Mouse (Mus musculus) C2C12 (cell line): ENCODE measurements around the gene Ugt1a9. TPM values are rescaled to one million over a fixed set of nuclear protein-coding genes. Genes with fewer than 3 reads are reported as not detected.

ENCODE experiments used
- H3K27me3 ChIP-seq: one replicate; pipeline ENCODE4 v1.6.1; 2011; ENCODE audit not compliant: control insufficient read depth, insufficient read depth, insufficient read length
- H3K36me3 ChIP-seq: one replicate; pipeline ENCODE4 v1.6.1; 2011; ENCODE audit not compliant: control insufficient read depth, insufficient read depth
- H3K4me3 ChIP-seq: one replicate; pipeline ENCODE4 v1.5.1; 2011; ENCODE audit warnings: mild to moderate bottlenecking, control low read depth; ENCODE audit not compliant: poor library complexity, insufficient read depth, severe bottlenecking
- H3K79me2 ChIP-seq: one replicate; pipeline ENCODE4 v1.6.1; 2011; ENCODE audit not compliant: control insufficient read depth, insufficient read depth
- H3K79me3 ChIP-seq: one replicate; pipeline ENCODE4 v1.6.1; 2011; ENCODE audit warnings: low read depth, control low read depth
- H3ac ChIP-seq: one replicate; pipeline ENCODE3; 2011; ENCODE audit warnings: low read depth; ENCODE audit not compliant: control insufficient read depth, insufficient read length
- CEBPB ChIP-seq: IDR thresholded peaks from one replicate; pipeline ENCODE4 v1.6.1; 2011; ENCODE audit warnings: low read depth, mild to moderate bottlenecking, control low read depth, moderate library complexity
- CTCF ChIP-seq: IDR thresholded peaks from one replicate; pipeline ENCODE4 v1.5.1; 2011; ENCODE audit not compliant: control insufficient read depth, insufficient read depth, insufficient read length
- FOSL1 ChIP-seq: IDR thresholded peaks from one replicate; pipeline ENCODE4 v1.8.0; 2011; ENCODE audit warnings: mild to moderate bottlenecking, low read length; ENCODE audit not compliant: poor library complexity, insufficient read depth, severe bottlenecking
- MAX ChIP-seq: IDR thresholded peaks from one replicate; pipeline ENCODE4 v1.6.1; 2011; ENCODE audit warnings: mild to moderate bottlenecking, control low read depth
- MYOD1 ChIP-seq: IDR thresholded peaks from one replicate; pipeline ENCODE4 v1.6.1; 2011; ENCODE audit warnings: low read depth; ENCODE audit not compliant: control insufficient read depth, insufficient read length
- MYOG ChIP-seq: IDR thresholded peaks from one replicate; pipeline ENCODE4 v1.6.1; 2011; ENCODE audit not compliant: control insufficient read depth, insufficient read length; ENCODE audit errors: extremely low read depth
- USF1 ChIP-seq: IDR thresholded peaks from one replicate; pipeline ENCODE4 v1.6.1; 2011; ENCODE audit warnings: low read depth, mild to moderate bottlenecking, control low read depth, moderate library complexity
- polyA plus RNA-seq: library from polyadenylated mRNA; unstranded; fragments of >200 nt; fragmentation: generic; extraction: Trizol; gene quantifications from one replicate; pipeline ENCODE4 v1.2.1, GENCODE M21; 2012; ENCODE audit warnings: missing spikeins

Ugt1a9 gene
- polyA plus RNA-seq, 1 experiment: not detected

- Histone ChIP-seq H3K36me3 (no peaks in the 10 kb centered on the region), H3K4me3 (no peak overlapping the region), H3K79me3 (no peaks in the 10 kb centered on the region), H3ac (no peak overlapping the region), H3K79me2 (no peaks in the 10 kb centered on the region), H3K27me3 (peaks cover 16% of the 10 kb centered on the region)
- TF ChIP-seq MYOG (no peak), CEBPB (no peak), MAX (no peak)
Measured at GRCm38 (mm10) chr1:88228121-88228520, 157.5 kb downstream of the Ugt1a9 start.

- H3ac ChIP-seq: no peak overlapping the region
Measured at GRCm38 (mm10) chr1:88229566-88229965, 159.0 kb downstream of the Ugt1a9 start.

DNA sequence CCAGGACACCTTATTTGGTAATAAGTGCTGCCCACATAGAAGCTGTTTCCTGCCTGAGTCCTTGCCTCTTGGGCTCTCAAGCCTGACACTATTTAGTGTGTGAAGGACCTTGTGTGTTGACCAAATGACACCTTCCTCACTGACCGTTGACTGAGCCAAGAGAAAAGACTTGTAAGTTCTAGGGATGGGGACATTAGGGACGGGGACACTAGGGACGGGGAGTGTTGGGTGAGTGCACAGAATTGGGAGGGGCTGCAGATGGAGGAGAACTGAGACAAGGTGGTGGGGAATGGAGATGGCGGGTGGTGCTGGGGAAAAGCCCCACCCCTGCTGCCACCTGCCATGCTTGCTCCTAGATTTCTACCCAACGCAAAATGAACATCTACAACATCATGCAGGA is 159.4 kb downstream of the Ugt1a9 start:
- Histone ChIP-seq H3K4me3 (no peak overlapping the region), H3K36me3 (no peaks in the 10 kb centered on the region), H3K27me3 (peaks cover 29% of the 10 kb centered on the region), H3K79me2 (no peaks in the 10 kb centered on the region), H3ac (no peak overlapping the region), H3K79me3 (no peaks in the 10 kb centered on the region)
- TF ChIP-seq MYOD1 (no peak), FOSL1 (no peak), MYOG (no peak), MAX (no peak), CTCF (no peak), USF1 (no peak), CEBPB (no peak)

More at GRCm38 (mm10) chr1:88229566-88229965, 159.0 kb downstream of the Ugt1a9 start:
- Histone ChIP-seq H3K79me2 (no peaks in the 10 kb centered on the region), H3K4me3 (no peak overlapping the region), H3K79me3 (no peaks in the 10 kb centered on the region), H3K27me3 (peaks cover 25% of the 10 kb centered on the region), H3K36me3 (no peaks in the 10 kb centered on the region)
- no peak for TF ChIP-seq MYOD1
- TF ChIP-seq MAX: no peak
- no peak for TF ChIP-seq CEBPB
- no peak for TF ChIP-seq FOSL1
- TF ChIP-seq USF1: no peak
- no peak for TF ChIP-seq MYOG
- no peak for TF ChIP-seq CTCF

- peaks cover 33% of the 10 kb centered on the region for H3K27me3 ChIP-seq
- no peaks in the 10 kb centered on the region for H3K36me3 ChIP-seq
- no peaks in the 10 kb centered on the region for H3K79me2 ChIP-seq
- TF ChIP-seq MAX: no peak
- TF ChIP-seq CEBPB: no peak
- TF ChIP-seq MYOG: no peak
- no peak for TF ChIP-seq MYOD1
- TF ChIP-seq CTCF: no peak
- H3K79me3 ChIP-seq: no peaks in the 10 kb centered on the region
- H3ac ChIP-seq: no peak overlapping the region
- H3K4me3 ChIP-seq: no peak overlapping the region
Measured at GRCm38 (mm10) chr1:88230421-88230820, 159.8 kb downstream of the Ugt1a9 start.

DNA sequence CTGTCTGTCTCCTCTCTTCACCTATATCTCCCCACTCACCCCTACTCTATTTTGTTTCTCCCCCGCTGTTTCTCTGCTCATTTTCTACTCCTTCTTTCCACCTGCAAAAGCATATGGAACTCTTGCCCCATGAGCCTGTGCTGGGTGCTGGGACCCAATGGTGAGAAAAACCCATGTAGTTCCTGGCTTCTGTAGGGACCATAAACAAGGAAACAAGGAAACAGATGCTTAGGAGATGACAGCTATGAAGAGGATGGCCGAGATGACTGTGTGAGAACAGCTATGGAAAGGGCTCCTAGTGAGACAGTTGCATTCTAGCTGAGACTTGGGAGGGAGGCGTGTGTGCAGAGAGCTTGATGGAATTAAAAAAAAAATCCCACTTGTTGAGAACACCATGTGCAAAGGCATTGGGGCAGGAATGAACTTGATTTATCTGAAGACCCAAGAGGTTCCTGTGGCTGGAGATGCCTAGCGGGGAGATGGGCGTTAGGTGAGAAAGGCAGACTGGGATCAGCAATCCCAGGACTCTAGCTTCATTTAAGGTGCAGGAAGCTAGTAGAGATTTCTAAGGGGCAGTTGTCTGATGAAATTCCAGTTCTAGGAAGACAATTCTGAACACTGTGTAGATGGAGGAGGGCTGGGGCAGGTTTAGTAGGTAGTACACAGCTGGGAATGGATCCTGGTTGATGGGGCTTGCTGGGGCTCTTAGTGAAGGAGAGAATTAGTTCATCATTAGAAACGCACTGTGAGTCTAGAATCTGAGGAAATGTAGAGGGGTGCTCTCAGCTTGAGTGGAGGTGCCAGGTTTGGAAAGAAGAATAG is 160.6 kb downstream of the Ugt1a9 start:
- TF ChIP-seq MAX: no peak
- TF ChIP-seq FOSL1: no peak
- no peak for TF ChIP-seq MYOD1
- no peak for TF ChIP-seq CEBPB
- TF ChIP-seq MYOG: no peak
- no peak for TF ChIP-seq USF1
- TF ChIP-seq CTCF: no peak
- H3K36me3 ChIP-seq: no peaks in the 10 kb centered on the region

More for the DNA sequence above, 160.6 kb downstream of the Ugt1a9 start:
- H3K79me2 ChIP-seq: no peaks in the 10 kb centered on the region
- no peaks in the 10 kb centered on the region for H3K79me3 ChIP-seq
- no peak overlapping the region for H3K4me3 ChIP-seq
- H3ac ChIP-seq: no peak overlapping the region
- H3K27me3 ChIP-seq: peaks cover 37% of the 10 kb centered on the region
